Mouse (Mus musculus) heart, embryonic 16.5 days (tissue): Measurements from ENCODE around the gene Rps19bp1. TPM values are rescaled to one million over a fixed set of nuclear protein-coding genes. Genes with fewer than 3 reads are reported as not detected.
A peak's percentile ranks its signal among the peaks of the same experiment; 100 is the strongest.

Source experiments
- ATAC-seq: fragments of 200-750 bp; cut with Nextera tagmentation; replicated peaks from 2 replicates; pipeline ENCODE4 v1.8.0; 2017; ENCODE audit warnings: moderate number of reproducible peaks; ENCODE audit not compliant: insufficient read depth, low FRiP score; ENCODE audit errors: extremely low read depth
- H3K27ac ChIP-seq: fragments of 300-500 bp; sonication (generic); 2 replicates; pipeline ENCODE4 v1.5.1; 2014; ENCODE audit warnings: mild to moderate bottlenecking, low read length, control low read depth, moderate library complexity
- H3K27me3 ChIP-seq: fragments of 300-500 bp; sonication (generic); 2 replicates; pipeline ENCODE4 v1.6.1; 2014; ENCODE audit warnings: low read length, mixed read lengths; ENCODE audit not compliant: control insufficient read depth, insufficient read depth
- H3K36me3 ChIP-seq: fragments of 300-500 bp; sonication (generic); 2 replicates; pipeline ENCODE4 v1.6.1; 2014; ENCODE audit not compliant: control insufficient read depth, insufficient read depth
- H3K4me1 ChIP-seq: fragments of 300-500 bp; sonication (generic); 2 replicates; pipeline ENCODE4 v1.6.1; 2014; ENCODE audit warnings: low read length, mixed read lengths; ENCODE audit not compliant: control insufficient read depth, insufficient read depth
- H3K4me2 ChIP-seq: fragments of 300-500 bp; sonication (generic); 2 replicates; pipeline ENCODE4 v1.6.1; 2014; ENCODE audit warnings: low read depth, mild to moderate bottlenecking, control low read depth, low read length
- H3K4me3 ChIP-seq: fragments of 300-500 bp; sonication (generic); 2 replicates; pipeline ENCODE4 v1.5.1; 2014; ENCODE audit warnings: mild to moderate bottlenecking, control low read depth, low read length
- H3K9ac ChIP-seq: fragments of 300-500 bp; sonication (generic); 2 replicates; pipeline ENCODE4 v1.6.1; 2014; ENCODE audit warnings: low read length, control low read depth
- H3K9me3 ChIP-seq: fragments of 300-500 bp; sonication (generic); replicated peaks from 2 replicates; pipeline ENCODE4 v1.6.1; 2016; ENCODE audit warnings: low read length; ENCODE audit not compliant: control insufficient read depth
- WGBS: fragments of 180-500 bp; shearing (Covaris S2); extraction: QIAGEN DNeasy Blood & Tissue Kit; methylation state at CpG from one replicate; pipeline ENCODE4 v1.1.7; 2014; 5-methylcytosine and 5-hydroxymethylcytosine counted together
- polyA plus RNA-seq: library from polyadenylated mRNA; unstranded; fragments of >200 nt; fragmentation: Nextera tagmentation; extraction: Ambion mirVana; gene quantifications from 2 replicates; pipeline ENCODE4 v1.2.1, GENCODE M21; 2015

The Rps19bp1 gene
- polyA plus RNA-seq, 1 experiment from 2014 or later: 35.7 TPM

GRCm38 (mm10) chr15:80225796-80226195, 38.3 kb downstream of the Rps19bp1 start:
- no peaks in the 10 kb centered on the region for H3K9me3 ChIP-seq
- no peak overlapping the region for H3K4me2 ChIP-seq
- no peak overlapping the region for H3K27ac ChIP-seq
- H3K9ac ChIP-seq: no peak overlapping the region
- 45% methylated on average over 2 of the region's 2 CpGs for WGBS
- ATAC-seq: no peak
- no peaks in the 10 kb centered on the region for H3K36me3 ChIP-seq
- H3K27me3 ChIP-seq: no peaks in the 10 kb centered on the region
- no peak overlapping the region for H3K4me3 ChIP-seq
- H3K4me1 ChIP-seq: peaks cover 4% of the 10 kb centered on the region; the same call in 1 of the 2 replicates

GRCm38 (mm10) chr15:80225208-80225607, 38.9 kb downstream of the Rps19bp1 start:
- Histone ChIP-seq H3K27ac (no peak overlapping the region), H3K4me1 (peaks cover 4% of the 10 kb centered on the region; the same call in 1 of the 2 replicates), H3K9ac (no peak overlapping the region), H3K9me3 (no peaks in the 10 kb centered on the region), H3K27me3 (no peaks in the 10 kb centered on the region), H3K4me3 (no peak overlapping the region), H3K4me2 (no peak overlapping the region), H3K36me3 (no peaks in the 10 kb centered on the region)
- ATAC-seq: no peak; the same call in 1 of the 2 replicates
- WGBS: 26% methylated on average over 9 of the region's 9 CpGs

- Histone ChIP-seq H3K9me3 (no peaks in the 10 kb centered on the region), H3K27ac (no peak overlapping the region), H3K27me3 (no peaks in the 10 kb centered on the region), H3K36me3 (no peaks in the 10 kb centered on the region), H3K9ac (no peak overlapping the region), H3K4me1 (peaks cover 12% of the 10 kb centered on the region), H3K4me3 (no peak overlapping the region), H3K4me2 (no peak overlapping the region; the same call in 1 of the 2 replicates)
- ATAC-seq: 0 out of 2 replicates have a peak, but pooled peaks have one; percentile 20
- 53% methylated on average over 7 of the region's 7 CpGs for WGBS
These were observed 40.4 kb downstream of the Rps19bp1 start for GRCm38 (mm10) chr15:80223751-80224150.

- Histone ChIP-seq H3K4me3 (no peak overlapping the region), H3K9me3 (no peaks in the 10 kb centered on the region), H3K27ac (no peak overlapping the region), H3K36me3 (no peaks in the 10 kb centered on the region), H3K4me2 (no peak overlapping the region), H3K4me1 (peaks cover 12% of the 10 kb centered on the region), H3K27me3 (no peaks in the 10 kb centered on the region), H3K9ac (no peak overlapping the region)
- WGBS: 68% methylated on average over 8 of the region's 8 CpGs
- no peak for ATAC-seq
These were observed 43.1 kb downstream of the Rps19bp1 start for GRCm38 (mm10) chr15:80221031-80221430.

- Histone ChIP-seq H3K4me1 (peaks cover 12% of the 10 kb centered on the region), H3K9ac (0 out of 2 replicates have a peak overlapping the region, but pooled peaks have one; percentile 29), H3K9me3 (no peaks in the 10 kb centered on the region), H3K27ac (peak overlapping the region; percentile 32), H3K27me3 (no peaks in the 10 kb centered on the region), H3K36me3 (no peaks in the 10 kb centered on the region), H3K4me2 (peak overlapping the region; percentile 47), H3K4me3 (no peak overlapping the region)
- ATAC-seq: no peak
- WGBS: 54% methylated on average over 4 of the region's 4 CpGs
These were observed 44.1 kb downstream of the Rps19bp1 start for GRCm38 (mm10) chr15:80219705-80220657.

GRCm38 (mm10) chr15:80219211-80219610, 44.9 kb downstream of the Rps19bp1 start:
- peak overlapping the region; percentile 12; the same call in 1 of the 2 replicates for H3K4me3 ChIP-seq
- no peaks in the 10 kb centered on the region for H3K9me3 ChIP-seq
- 0 out of 2 replicates have a peak overlapping the region, but pooled peaks have one; percentile 29 for H3K9ac ChIP-seq
- no peaks in the 10 kb centered on the region for H3K36me3 ChIP-seq
- peak overlapping the region; percentile 32; the same call in 1 of the 2 replicates for H3K27ac ChIP-seq
- WGBS: 25% methylated on average over 14 of the region's 14 CpGs
- H3K4me2 ChIP-seq: peak overlapping the region; percentile 47
- H3K4me1 ChIP-seq: peaks cover 12% of the 10 kb centered on the region
- H3K27me3 ChIP-seq: no peaks in the 10 kb centered on the region
- ATAC-seq: peak; percentile 68; the same call in 1 of the 2 replicates

GRCm38 (mm10) chr15:80217476-80217875, 46.6 kb downstream of the Rps19bp1 start:
- WGBS: 82% methylated on average over 10 of the region's 10 CpGs
- H3K4me1 ChIP-seq: peaks cover 7% of the 10 kb centered on the region
- H3K36me3 ChIP-seq: no peaks in the 10 kb centered on the region
- no peak overlapping the region for H3K4me3 ChIP-seq
- no peak overlapping the region for H3K9ac ChIP-seq
- no peak overlapping the region for H3K4me2 ChIP-seq
- H3K9me3 ChIP-seq: no peaks in the 10 kb centered on the region
- H3K27me3 ChIP-seq: no peaks in the 10 kb centered on the region
- no peak for ATAC-seq
- H3K27ac ChIP-seq: no peak overlapping the region

GRCm38 (mm10) chr15:80216480-80216820, 47.7 kb downstream of the Rps19bp1 start:
- Histone ChIP-seq H3K27ac (no peak overlapping the region), H3K4me2 (no peak overlapping the region), H3K9ac (no peak overlapping the region), H3K4me1 (peaks cover 7% of the 10 kb centered on the region), H3K36me3 (no peaks in the 10 kb centered on the region), H3K27me3 (no peaks in the 10 kb centered on the region), H3K9me3 (no peaks in the 10 kb centered on the region), H3K4me3 (no peak overlapping the region)
- no peak for ATAC-seq
- WGBS: 47% methylated on average over 9 of the region's 9 CpGs
